Mouse (Mus musculus): Measurements from ENCODE around the gene Olfr25.

GRCm38 (mm10) chr9:38290807-38291206, 38.1 kb upstream of the Olfr25 start, which contains the start of gene Olfr896-ps1:
- TF ChIP-seq POLR2A (IDR thresholded peaks at IDR 0.05; ENCODE audit: extremely low read depth, insufficient read depth, low read length): no peak
- TF ChIP-seq CTCF (IDR thresholded peaks at IDR 0.05; ENCODE audit: low read depth, low read length): no peak
